Mouse (Mus musculus) forebrain, embryonic 12.5 days (tissue): ENCODE data around the gene Kif1b. TPM values are rescaled to one million over a fixed set of nuclear protein-coding genes. Genes with fewer than 3 reads are reported as not detected.
A peak's percentile ranks its signal among the peaks of the same experiment; 100 is the strongest.

Source experiments
- ATAC-seq: fragments of 200-750 bp; cut with Nextera tagmentation; 2 replicates; pipeline ENCODE4 v1.8.0; 2017; ENCODE audit warnings: moderate TSS enrichment; ENCODE audit not compliant: low FRiP score
- H3K27ac ChIP-seq: fragments of 300-500 bp; sonication (generic); 2 replicates; pipeline ENCODE4 v1.5.1; 2016; ENCODE audit warnings: mild to moderate bottlenecking
- H3K27me3 ChIP-seq: fragments of 300-500 bp; sonication (generic); 2 replicates; pipeline ENCODE4 v1.6.1; 2016; ENCODE audit warnings: mild to moderate bottlenecking
- H3K36me3 ChIP-seq: fragments of 300-500 bp; sonication (generic); replicated peaks from 2 replicates; pipeline ENCODE4 v1.6.1; 2016; ENCODE audit warnings: mild to moderate bottlenecking
- H3K4me1 ChIP-seq: fragments of 300-500 bp; sonication (generic); 2 replicates; pipeline ENCODE4 v1.6.1; 2016
- H3K4me2 ChIP-seq: fragments of 300-500 bp; sonication (generic); 2 replicates; pipeline ENCODE4 v1.6.1; 2016; ENCODE audit warnings: mild to moderate bottlenecking, moderate library complexity
- H3K4me3 ChIP-seq: fragments of 300-500 bp; sonication (generic); replicated peaks from 2 replicates; pipeline ENCODE4 v1.5.1; 2016; ENCODE audit warnings: mild to moderate bottlenecking
- H3K9ac ChIP-seq: fragments of 300-500 bp; sonication (generic); 2 replicates; pipeline ENCODE4 v1.6.1; 2016; ENCODE audit warnings: mild to moderate bottlenecking
- H3K9me3 ChIP-seq: fragments of 300-500 bp; sonication (generic); 2 replicates; pipeline ENCODE4 v1.6.1; 2016
- WGBS: fragments of 180-500 bp; shearing (Covaris S2); methylation state at CpG from one replicate; pipeline ENCODE4 v1.1.7; 2016; 5-methylcytosine and 5-hydroxymethylcytosine counted together
- polyA plus RNA-seq: library from polyadenylated mRNA; unstranded; fragments of >200 nt; fragmentation: Nextera tagmentation; extraction: Ambion mirVana; gene quantifications from 2 replicates; pipeline ENCODE4 v1.2.1, GENCODE M21; 2016

Gene Kif1b
- polyA plus RNA-seq, 1 experiment from 2014 or later: 123 TPM

GRCm38 (mm10) chr4:149138515-149138914, 169.0 kb downstream of the Kif1b start:
- no peak for ATAC-seq
- Histone ChIP-seq H3K9me3 (no peaks in the 10 kb centered on the region), H3K9ac (no peak overlapping the region), H3K27me3 (no peaks in the 10 kb centered on the region), H3K4me1 (peaks cover 9% of the 10 kb centered on the region), H3K4me3 (no peak overlapping the region), H3K36me3 (no peaks in the 10 kb centered on the region), H3K4me2 (no peak overlapping the region), H3K27ac (no peak overlapping the region)
- 85% methylated on average over 8 of the region's 8 CpGs for WGBS

DNA sequence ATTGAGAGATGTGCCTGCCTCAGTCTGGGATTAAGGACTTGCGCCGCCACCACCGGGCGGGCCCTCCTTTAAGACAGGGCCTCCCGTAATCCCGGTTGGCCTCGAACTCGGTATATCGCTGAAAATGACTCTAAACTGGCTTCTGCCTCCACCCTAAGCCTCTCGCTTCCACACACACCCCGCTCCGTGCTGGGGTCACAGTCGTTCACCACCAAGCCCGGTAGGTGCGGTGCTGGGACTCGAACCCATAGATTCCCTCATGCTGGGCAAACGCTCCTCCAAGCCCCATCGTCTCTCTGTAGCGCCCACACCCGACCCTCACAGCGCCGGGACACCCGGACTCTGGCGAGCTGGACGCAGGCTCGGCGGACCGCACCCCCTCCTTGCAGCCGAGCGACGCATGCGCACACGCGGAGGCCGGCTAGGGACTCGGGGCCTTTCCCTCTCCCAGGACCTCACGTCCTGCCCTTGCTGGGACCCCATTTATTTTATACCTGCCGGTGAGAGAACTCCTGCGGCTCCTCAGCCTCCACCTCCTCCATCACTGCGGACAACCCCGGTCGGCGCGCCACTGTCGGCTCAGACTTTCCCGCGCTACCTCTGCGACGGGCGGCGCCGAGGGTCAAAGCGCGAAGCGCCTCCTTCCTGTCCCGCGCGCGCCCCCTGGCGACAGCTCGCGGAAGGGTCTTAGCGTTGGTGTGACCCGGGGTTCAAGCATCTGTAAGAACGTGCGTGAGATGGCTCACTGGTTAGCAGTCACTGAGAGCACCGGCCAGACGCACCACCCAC, 170.3 kb downstream of the Kif1b start, which contains the start of gene Cenps:
Gene Cenps (minus strand): TSS at position 648 of the 789 bp plus-strand sequence.
- under 1% methylated on average over 68 of the region's 68 CpGs for WGBS
- ATAC-seq: peak; percentile 92
- no peaks in the 10 kb centered on the region; the same call in 1 of the 2 replicates for H3K36me3 ChIP-seq
- H3K9me3 ChIP-seq: no peaks in the 10 kb centered on the region
- peak within 1 kb of the TSS; percentile 66 for H3K4me3 ChIP-seq
- no peaks in the 10 kb centered on the region for H3K27me3 ChIP-seq
- H3K4me1 ChIP-seq: peaks cover 9% of the 10 kb centered on the region
- H3K27ac ChIP-seq: peak within 1 kb of the TSS; percentile 92
- H3K9ac ChIP-seq: peak within 1 kb of the TSS; percentile 75
- peak within 1 kb of the TSS; percentile 71 for H3K4me2 ChIP-seq

DNA sequence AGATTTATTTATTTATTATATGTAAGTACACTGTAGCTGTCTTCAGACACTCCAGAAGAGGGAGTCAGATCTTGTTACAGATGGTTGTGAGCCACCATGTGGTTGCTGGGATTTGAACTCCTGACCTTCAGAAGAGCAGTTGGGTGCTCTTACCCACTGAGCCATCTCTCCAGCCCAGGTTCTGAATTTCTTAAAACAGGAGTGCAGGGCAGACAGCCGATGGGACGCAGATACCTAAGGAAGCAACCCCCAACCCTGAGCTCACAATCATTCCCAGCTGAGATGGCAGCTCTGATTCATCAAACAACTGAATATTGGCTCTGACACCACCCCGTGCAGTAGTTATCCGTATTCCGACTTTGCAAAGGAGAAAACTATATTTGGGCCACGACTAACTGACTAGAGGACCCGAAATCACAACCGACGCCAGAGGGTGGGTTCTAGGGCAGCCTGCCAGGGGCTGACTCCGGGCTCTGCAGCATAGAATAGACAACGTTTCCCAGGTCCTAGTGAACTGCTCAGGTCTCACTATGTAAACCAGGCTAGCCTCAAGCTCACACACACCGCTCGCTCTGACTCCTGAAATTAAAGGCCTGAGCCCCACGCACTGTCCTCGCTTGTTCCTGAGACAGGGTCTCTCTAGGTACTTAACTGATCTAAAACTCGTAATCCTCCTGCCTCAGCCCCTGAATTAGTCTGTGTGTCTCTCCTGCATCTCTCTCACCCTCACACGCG, 171.2 kb downstream of the Kif1b start:
- ATAC-seq: no peak
- Histone ChIP-seq H3K4me3 (peak overlapping the region; percentile 66), H3K9me3 (no peaks in the 10 kb centered on the region), H3K4me2 (peak overlapping the region; percentile 71), H3K36me3 (peaks cover 7% of the 10 kb centered on the region), H3K27me3 (no peaks in the 10 kb centered on the region), H3K4me1 (peaks cover 9% of the 10 kb centered on the region), H3K9ac (peak overlapping the region; percentile 75), H3K27ac (no peak overlapping the region)
- WGBS: 68% methylated on average over 18 of the region's 18 CpGs

GRCm38 (mm10) chr4:149133395-149133794, 174.1 kb downstream of the Kif1b start:
- Histone ChIP-seq H3K27ac (no peak overlapping the region), H3K36me3 (peaks cover 33% of the 10 kb centered on the region)
- ATAC-seq: no peak

GRCm38 (mm10) chr4:149131789-149132565, 175.5 kb downstream of the Kif1b start:
- Histone ChIP-seq H3K4me3 (no peak overlapping the region), H3K9ac (no peak overlapping the region), H3K27me3 (no peaks in the 10 kb centered on the region), H3K36me3 (peaks cover 44% of the 10 kb centered on the region), H3K4me1 (peaks cover 8% of the 10 kb centered on the region), H3K27ac (no peak overlapping the region), H3K9me3 (no peaks in the 10 kb centered on the region), H3K4me2 (no peak overlapping the region)
- no peak for ATAC-seq
- 91% methylated on average over 21 of the region's 21 CpGs for WGBS

More at GRCm38 (mm10) chr4:149133395-149133794, 174.1 kb downstream of the Kif1b start:
- H3K27me3 ChIP-seq: no peaks in the 10 kb centered on the region
- H3K4me1 ChIP-seq: peaks cover 9% of the 10 kb centered on the region
- WGBS: 80% methylated on average over 5 of the region's 5 CpGs
- no peak overlapping the region for H3K4me3 ChIP-seq
- no peaks in the 10 kb centered on the region for H3K9me3 ChIP-seq
- H3K9ac ChIP-seq: no peak overlapping the region
- no peak overlapping the region for H3K4me2 ChIP-seq

DNA sequence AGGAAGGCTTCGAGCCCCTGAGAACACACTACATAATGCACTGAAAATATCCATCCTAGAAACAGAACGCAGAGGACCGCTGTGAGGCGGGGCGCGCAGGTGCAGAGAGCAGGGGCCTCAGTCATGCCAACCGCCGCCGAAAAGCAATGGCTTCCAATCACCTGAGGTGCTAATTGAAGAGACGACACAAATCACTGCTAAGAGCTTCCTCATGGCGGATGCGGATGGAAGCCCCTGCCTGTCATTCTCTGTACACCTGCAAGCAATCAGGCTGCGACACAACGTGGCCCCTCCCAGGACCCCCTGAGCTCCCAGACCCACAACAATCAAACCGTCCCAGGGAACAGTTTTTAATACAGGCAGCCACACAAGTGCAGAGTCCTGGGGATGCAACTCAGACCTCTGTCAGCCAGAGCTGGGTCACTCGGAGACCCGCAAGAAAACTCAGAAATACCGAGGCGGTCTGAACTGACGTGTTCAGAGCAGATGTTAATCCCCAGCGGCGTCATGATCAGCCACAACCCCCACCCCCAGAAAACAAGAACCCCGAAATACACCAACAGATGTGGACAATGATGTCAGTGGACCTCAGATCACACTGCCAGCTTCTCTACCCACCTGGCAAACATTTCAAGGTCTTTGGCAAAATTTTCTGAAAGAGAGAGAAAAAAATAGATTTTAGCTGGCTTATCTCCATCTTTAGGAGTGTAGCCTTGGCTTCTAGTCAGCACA, 176.3 kb downstream of the Kif1b start:
- Histone ChIP-seq H3K27ac (no peak overlapping the region), H3K4me1 (peaks cover under 1% of the 10 kb centered on the region; the same call in 1 of the 2 replicates), H3K4me3 (no peak overlapping the region), H3K36me3 (peaks cover 44% of the 10 kb centered on the region), H3K9ac (no peak overlapping the region), H3K4me2 (no peak overlapping the region), H3K9me3 (no peaks in the 10 kb centered on the region), H3K27me3 (no peaks in the 10 kb centered on the region)
- WGBS: 90% methylated on average over 23 of the region's 23 CpGs
- no peak for ATAC-seq

DNA sequence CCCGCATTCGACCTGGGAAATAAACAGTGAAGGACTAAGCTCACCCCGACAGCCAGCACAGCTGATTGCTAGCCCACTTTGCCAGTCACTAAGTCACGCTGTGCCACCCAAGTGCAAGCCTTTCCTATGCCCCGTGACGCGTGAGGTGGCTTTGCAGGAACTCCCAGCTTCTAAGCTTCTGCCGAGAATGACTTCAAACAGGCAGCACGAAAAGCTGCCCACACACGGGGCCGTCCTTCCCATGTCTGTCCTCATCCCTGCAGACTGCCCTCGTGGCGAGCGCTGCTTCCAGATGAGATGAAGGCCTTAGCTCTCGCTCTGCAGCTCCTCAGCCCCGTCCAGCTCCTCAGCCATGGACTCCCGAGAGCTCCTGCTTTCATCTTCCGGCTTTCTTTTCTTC, 179.0 kb downstream of the Kif1b start:
- Histone ChIP-seq H3K27ac (no peak overlapping the region), H3K4me3 (no peak overlapping the region), H3K36me3 (peaks cover 44% of the 10 kb centered on the region), H3K9me3 (no peaks in the 10 kb centered on the region), H3K4me1 (0 out of 2 replicates have a peak, but pooled peaks cover 7% of the 10 kb centered on the region), H3K27me3 (no peaks in the 10 kb centered on the region), H3K9ac (no peak overlapping the region), H3K4me2 (no peak overlapping the region)
- no peak for ATAC-seq
- 90% methylated on average over 18 of the region's 18 CpGs for WGBS

DNA sequence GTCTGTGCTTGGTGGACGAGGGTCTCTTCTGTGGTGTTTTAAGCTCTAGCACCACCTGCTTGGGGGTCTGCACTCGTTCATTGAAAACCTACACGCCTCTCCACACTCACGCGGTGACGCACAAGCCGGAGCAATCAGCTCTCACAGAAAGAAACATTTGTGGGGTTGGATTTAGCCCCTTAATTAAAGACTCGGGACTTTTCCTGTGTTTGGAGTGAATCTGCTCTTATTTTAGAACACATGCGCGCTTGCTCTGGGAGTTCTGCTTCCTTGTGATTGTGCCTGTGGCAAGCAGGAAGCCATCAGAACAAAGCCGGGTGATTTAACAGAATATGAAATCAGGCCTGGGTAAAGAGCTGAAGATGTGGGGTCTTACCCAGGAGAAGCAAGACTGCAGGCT, 180.8 kb downstream of the Kif1b start, which contains the start of gene Cort:
Gene Cort (minus strand): TSS at position 101 of the 400 bp plus-strand sequence.
- H3K9me3 ChIP-seq: no peaks in the 10 kb centered on the region
- H3K9ac ChIP-seq: no peak within 1 kb of the TSS
- no peak for ATAC-seq
- no peak within 1 kb of the TSS for H3K27ac ChIP-seq
- WGBS: 86% methylated on average over 11 of the region's 11 CpGs
- peaks cover 40% of the 10 kb centered on the region for H3K36me3 ChIP-seq
- H3K4me1 ChIP-seq: 0 out of 2 replicates have a peak, but pooled peaks cover 7% of the 10 kb centered on the region
- no peak within 1 kb of the TSS for H3K4me3 ChIP-seq
- H3K27me3 ChIP-seq: no peaks in the 10 kb centered on the region
- no peak within 1 kb of the TSS for H3K4me2 ChIP-seq

Other genes with a start within 250 kb of the Kif1b start
- gene Pex14, start 207.8 kb downstream of the Kif1b start, polyA plus RNA-seq: 46.3 and 49.2 TPM in 2 replicates
- 24.2 and 26.4 TPM in 2 replicates for gene Dffa, start 203.5 kb downstream of the Kif1b start, polyA plus RNA-seq
- gene Cort, start 180.9 kb downstream of the Kif1b start, polyA plus RNA-seq: 0.60 TPM in 1 of 2 replicates, not detected in the other
- gene Cenps, start 170.1 kb downstream of the Kif1b start, polyA plus RNA-seq: 49.7 and 51.1 TPM in 2 replicates
- gene Pgd, start 140.9 kb downstream of the Kif1b start, polyA plus RNA-seq: 110 and 118 TPM in 2 replicates
- 68.9 and 76.0 TPM in 2 replicates for gene Ube4b, start 119.1 kb upstream of the Kif1b start, polyA plus RNA-seq
- gene Rbp7, start 147.3 kb upstream of the Kif1b start, polyA plus RNA-seq: not detected in 2 replicates
- gene Tmem274, start 169.7 kb upstream of the Kif1b start, polyA plus RNA-seq: 0.55 and 0.69 TPM in 2 replicates
- gene Nmnat1, start 177.5 kb upstream of the Kif1b start, polyA plus RNA-seq: 14.3 and 14.7 TPM in 2 replicates
- gene Lzic, start 177.5 kb upstream of the Kif1b start, polyA plus RNA-seq: 48.9 and 53.6 TPM in 2 replicates
- gene Ctnnbip1, start 210.5 kb upstream of the Kif1b start, polyA plus RNA-seq: 83.9 and 84.8 TPM in 2 replicates